Mouse (Mus musculus) stomach, embryonic 15.5 days (tissue): ENCODE data around the gene Lars2. TPM values are rescaled to one million over a fixed set of nuclear protein-coding genes. Genes with fewer than 3 reads are reported as not detected.
"Not testable (repeated sequence)": the region's sequence is repeated elsewhere in the genome, so short reads cannot be mapped to it uniquely, and the experiment has no call there.

Experiments
- ATAC-seq: fragments of 200-750 bp; cut with Nextera tagmentation; 2 replicates; pipeline ENCODE4 v1.8.0; 2017; ENCODE audit warnings: low read depth, moderate number of reproducible peaks, moderate TSS enrichment; ENCODE audit not compliant: insufficient read depth, low FRiP score
- H3K27ac ChIP-seq: fragments of 300-500 bp; sonication (generic); 2 replicates; pipeline ENCODE4 v1.5.1; 2015; ENCODE audit warnings: mild to moderate bottlenecking, inconsistent platforms
- H3K27me3 ChIP-seq: fragments of 300-500 bp; sonication (generic); replicated peaks from 2 replicates; pipeline ENCODE4 v1.6.1; 2015; ENCODE audit warnings: inconsistent platforms
- H3K36me3 ChIP-seq: fragments of 300-500 bp; sonication (generic); 2 replicates; pipeline ENCODE4 v1.6.1; 2015; ENCODE audit warnings: inconsistent platforms
- H3K4me1 ChIP-seq: fragments of 300-500 bp; sonication (generic); 2 replicates; pipeline ENCODE4 v1.6.1; 2015; ENCODE audit warnings: inconsistent platforms
- H3K4me2 ChIP-seq: fragments of 300-500 bp; sonication (generic); 2 replicates; pipeline ENCODE4 v1.6.1; 2015; ENCODE audit warnings: mild to moderate bottlenecking, inconsistent platforms
- H3K4me3 ChIP-seq: fragments of 300-500 bp; sonication (generic); replicated peaks from 2 replicates; pipeline ENCODE4 v1.5.1; 2015; ENCODE audit warnings: inconsistent platforms
- H3K9ac ChIP-seq: fragments of 300-500 bp; sonication (generic); 2 replicates; pipeline ENCODE4 v1.6.1; 2015; ENCODE audit warnings: inconsistent platforms
- H3K9me3 ChIP-seq: fragments of 300-500 bp; sonication (generic); 2 replicates; pipeline ENCODE4 v1.6.1; 2016; ENCODE audit warnings: inconsistent platforms
- WGBS: fragments of 180-500 bp; shearing (Covaris S2); methylation state at CpG from one replicate; pipeline ENCODE4 v1.1.7; 2015; 5-methylcytosine and 5-hydroxymethylcytosine counted together
- polyA plus RNA-seq: library from polyadenylated mRNA; unstranded; fragments of >200 nt; fragmentation: Nextera tagmentation; extraction: Ambion mirVana; gene quantifications from 2 replicates; pipeline ENCODE4 v1.2.1, GENCODE M21; 2015

Gene Lars2
- polyA plus RNA-seq, 1 experiment from 2014 or later: 1,059 TPM

DNA sequence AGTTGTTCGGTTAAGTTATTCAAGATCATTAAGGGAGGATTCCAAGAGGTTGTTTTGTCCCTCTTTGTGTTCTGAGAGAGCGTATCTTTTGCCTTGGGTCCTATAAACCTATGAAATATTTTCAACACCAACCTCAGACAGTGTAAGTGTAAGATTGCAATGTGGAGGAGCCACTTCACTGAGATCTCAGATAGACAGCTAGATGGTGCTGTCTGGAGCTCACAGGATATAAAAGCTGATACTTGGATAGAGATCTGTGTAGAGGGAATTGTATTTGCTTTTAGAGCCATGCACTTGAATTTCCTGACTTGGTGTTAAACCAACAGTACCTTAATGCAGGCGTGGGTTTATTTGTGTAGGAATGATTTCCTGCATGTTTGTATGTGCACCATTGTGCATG lies 35.5 kb downstream of the Lars2 start:
- no peak overlapping the region for H3K9ac ChIP-seq
- ATAC-seq: no peak
- 81% methylated on average over 3 of the region's 3 CpGs for WGBS
- no peaks in the 10 kb centered on the region for H3K4me1 ChIP-seq
- no peak overlapping the region for H3K4me2 ChIP-seq
- H3K27me3 ChIP-seq: no peaks in the 10 kb centered on the region
- H3K4me3 ChIP-seq: no peak overlapping the region
- H3K36me3 ChIP-seq: no peaks in the 10 kb centered on the region
- no peak overlapping the region for H3K27ac ChIP-seq
- no peaks in the 10 kb centered on the region for H3K9me3 ChIP-seq

DNA sequence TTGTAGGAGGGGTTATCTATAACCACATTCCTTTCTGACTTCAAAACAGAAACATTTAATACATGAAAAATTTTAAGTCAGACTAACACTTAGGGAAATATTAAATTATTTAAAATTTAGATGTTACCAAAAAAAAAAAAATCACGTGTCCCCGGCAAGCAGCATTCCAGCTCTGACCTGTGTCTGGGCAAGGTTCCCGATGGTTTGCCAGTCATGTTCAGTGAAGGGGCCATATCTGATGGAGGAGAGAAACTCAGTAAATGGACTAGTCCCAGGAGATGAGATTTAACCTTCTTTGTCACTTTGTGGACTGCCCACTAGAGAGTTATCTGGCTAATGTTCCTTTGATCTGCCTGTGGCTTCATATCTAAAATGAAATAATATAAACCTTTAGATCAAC lies 36.3 kb downstream of the Lars2 start:
- no peaks in the 10 kb centered on the region for H3K36me3 ChIP-seq
- no peak overlapping the region for H3K9ac ChIP-seq
- no peaks in the 10 kb centered on the region for H3K4me1 ChIP-seq
- no peak overlapping the region for H3K27ac ChIP-seq
- no peak overlapping the region for H3K4me2 ChIP-seq
- no peak overlapping the region for H3K4me3 ChIP-seq
- ATAC-seq: no peak
- no peaks in the 10 kb centered on the region for H3K27me3 ChIP-seq
- H3K9me3 ChIP-seq: no peaks in the 10 kb centered on the region
- WGBS: 65% methylated on average over 3 of the region's 3 CpGs

DNA sequence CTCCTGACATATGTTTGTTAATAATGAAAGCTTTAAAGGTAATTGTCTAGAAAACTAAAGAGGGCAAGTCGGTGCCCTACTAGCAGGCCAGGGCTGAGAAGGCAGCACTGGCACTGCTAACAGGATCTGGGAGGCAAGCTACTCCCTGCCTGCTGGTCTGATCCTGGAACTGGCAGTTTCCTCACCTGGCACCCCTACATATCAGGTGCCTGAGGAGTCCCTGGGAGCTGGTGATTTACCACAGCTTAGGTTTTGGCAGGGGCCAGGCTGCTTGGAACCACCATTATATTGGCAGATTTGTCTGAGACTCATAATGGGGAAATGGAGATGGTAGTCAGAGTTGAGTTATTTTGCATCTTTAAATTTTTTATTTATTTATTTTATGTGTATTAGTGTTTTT lies 38.5 kb downstream of the Lars2 start:
- Histone ChIP-seq H3K27me3 (no peaks in the 10 kb centered on the region), H3K4me3 (no peak overlapping the region), H3K9ac (no peak overlapping the region), H3K4me2 (no peak overlapping the region), H3K36me3 (no peaks in the 10 kb centered on the region), H3K9me3 (no peaks in the 10 kb centered on the region), H3K4me1 (no peaks in the 10 kb centered on the region), H3K27ac (no peak overlapping the region)
- no peak for ATAC-seq
- WGBS: 85% methylated on average over 1 of the region's 1 CpGs

DNA sequence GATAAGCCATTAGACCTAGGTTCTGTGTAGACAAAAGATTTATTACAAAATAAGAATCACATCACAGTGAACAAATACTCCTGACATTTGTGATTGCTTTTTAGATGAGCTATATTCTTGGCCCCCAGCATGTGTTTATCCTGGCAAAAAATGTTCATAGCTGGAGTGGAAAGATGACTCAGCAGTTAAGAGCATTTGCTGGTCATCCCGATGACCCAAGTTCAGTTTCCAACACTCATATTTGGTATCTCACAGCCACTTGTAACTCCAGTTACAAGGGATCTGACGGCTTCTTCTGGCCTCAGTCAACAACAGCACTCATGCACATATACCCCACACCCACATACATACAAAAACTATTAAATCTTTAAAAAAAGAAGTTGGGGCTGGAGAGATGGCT lies 42.0 kb downstream of the Lars2 start:
- no peaks in the 10 kb centered on the region for H3K27me3 ChIP-seq
- no peak overlapping the region for H3K9ac ChIP-seq
- H3K4me3 ChIP-seq: no peak overlapping the region
- H3K27ac ChIP-seq: no peak overlapping the region
- 87% methylated on average over 2 of the region's 2 CpGs for WGBS
- 0 out of 2 replicates have a peak, but pooled peaks cover 3% of the 10 kb centered on the region for H3K36me3 ChIP-seq
- H3K9me3 ChIP-seq: no peaks in the 10 kb centered on the region
- H3K4me1 ChIP-seq: no peaks in the 10 kb centered on the region
- H3K4me2 ChIP-seq: no peak overlapping the region
- no peak for ATAC-seq

DNA sequence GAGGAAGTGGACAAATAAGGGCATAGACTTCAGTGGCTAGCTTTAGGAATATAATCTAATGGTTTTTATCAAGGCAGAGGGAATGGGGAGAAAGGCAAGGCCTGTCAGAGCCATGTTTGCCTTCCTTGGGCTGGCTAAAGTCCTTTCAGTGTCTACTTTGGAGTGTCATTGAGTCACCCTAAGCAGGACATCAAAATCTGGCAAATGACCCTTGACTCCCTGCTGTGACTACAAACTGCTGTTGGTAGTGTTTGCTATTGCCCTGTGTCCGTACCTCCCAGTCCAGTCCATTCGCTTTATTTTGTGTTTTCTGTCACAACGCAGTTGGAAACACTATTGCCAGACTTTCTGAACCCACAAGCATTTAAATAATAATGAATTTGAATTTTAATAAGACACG lies 63.1 kb downstream of the Lars2 start:
- H3K4me2 ChIP-seq: no peak overlapping the region
- H3K36me3 ChIP-seq: peaks cover 3% of the 10 kb centered on the region; the same call in 1 of the 2 replicates
- ATAC-seq: no peak
- WGBS: 91% methylated on average over 4 of the region's 4 CpGs
- no peaks in the 10 kb centered on the region for H3K9me3 ChIP-seq
- H3K4me3 ChIP-seq: no peak overlapping the region
- H3K27ac ChIP-seq: no peak overlapping the region
- no peak overlapping the region for H3K9ac ChIP-seq
- no peaks in the 10 kb centered on the region for H3K27me3 ChIP-seq
- H3K4me1 ChIP-seq: no peaks in the 10 kb centered on the region

DNA sequence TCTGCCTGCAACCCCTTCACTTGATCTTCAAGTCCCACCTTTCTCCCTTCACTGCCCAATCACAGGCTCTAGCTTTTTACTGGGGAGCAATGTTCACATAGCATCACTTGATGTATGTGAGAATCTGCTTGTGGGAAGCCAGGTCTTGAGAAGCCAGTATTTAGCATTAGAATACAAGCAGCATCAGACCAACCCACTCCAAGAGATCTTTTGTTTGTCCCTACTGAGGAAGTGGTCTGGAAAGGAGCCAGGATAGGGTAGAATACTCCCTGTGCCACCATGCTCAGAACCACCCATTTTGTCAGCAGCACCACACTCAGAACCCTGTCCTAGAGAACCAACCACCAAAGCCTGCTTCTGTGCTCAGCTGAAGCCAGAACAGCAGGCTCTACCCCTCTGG lies 64.2 kb downstream of the Lars2 start:
- no peaks in the 10 kb centered on the region for H3K9me3 ChIP-seq
- H3K9ac ChIP-seq: no peak overlapping the region
- ATAC-seq: no peak
- H3K4me1 ChIP-seq: no peaks in the 10 kb centered on the region
- H3K27me3 ChIP-seq: no peaks in the 10 kb centered on the region
- H3K4me3 ChIP-seq: no peak overlapping the region
- H3K4me2 ChIP-seq: no peak overlapping the region
- no peak overlapping the region for H3K27ac ChIP-seq
- peaks cover 4% of the 10 kb centered on the region for H3K36me3 ChIP-seq

DNA sequence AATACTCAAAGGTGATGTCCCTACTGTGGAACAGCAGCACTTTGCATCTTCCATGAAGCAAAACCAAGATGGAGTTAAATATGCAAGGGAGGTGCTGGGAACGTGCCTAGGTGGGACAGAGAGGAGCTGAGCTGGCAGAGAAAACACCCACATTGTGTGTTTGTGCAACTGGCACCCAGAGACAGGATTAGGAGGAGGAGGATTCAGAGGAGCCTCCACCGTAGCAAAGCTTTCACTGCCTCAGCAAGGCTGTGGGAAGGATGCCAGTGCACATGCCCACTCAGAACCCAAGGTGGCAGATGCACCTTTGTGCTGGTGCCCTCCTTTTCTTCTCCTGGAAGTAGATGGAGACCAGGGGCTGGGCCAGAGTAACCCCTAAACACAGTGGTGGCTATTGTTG lies 71.5 kb downstream of the Lars2 start:
- Histone ChIP-seq H3K4me2 (no peak overlapping the region), H3K4me3 (no peak overlapping the region), H3K9me3 (no peaks in the 10 kb centered on the region), H3K27me3 (no peaks in the 10 kb centered on the region), H3K4me1 (no peaks in the 10 kb centered on the region), H3K9ac (no peak overlapping the region), H3K36me3 (peaks cover 11% of the 10 kb centered on the region), H3K27ac (no peak overlapping the region)
- ATAC-seq: no peak
- 78% methylated on average over 2 of the region's 2 CpGs for WGBS

DNA sequence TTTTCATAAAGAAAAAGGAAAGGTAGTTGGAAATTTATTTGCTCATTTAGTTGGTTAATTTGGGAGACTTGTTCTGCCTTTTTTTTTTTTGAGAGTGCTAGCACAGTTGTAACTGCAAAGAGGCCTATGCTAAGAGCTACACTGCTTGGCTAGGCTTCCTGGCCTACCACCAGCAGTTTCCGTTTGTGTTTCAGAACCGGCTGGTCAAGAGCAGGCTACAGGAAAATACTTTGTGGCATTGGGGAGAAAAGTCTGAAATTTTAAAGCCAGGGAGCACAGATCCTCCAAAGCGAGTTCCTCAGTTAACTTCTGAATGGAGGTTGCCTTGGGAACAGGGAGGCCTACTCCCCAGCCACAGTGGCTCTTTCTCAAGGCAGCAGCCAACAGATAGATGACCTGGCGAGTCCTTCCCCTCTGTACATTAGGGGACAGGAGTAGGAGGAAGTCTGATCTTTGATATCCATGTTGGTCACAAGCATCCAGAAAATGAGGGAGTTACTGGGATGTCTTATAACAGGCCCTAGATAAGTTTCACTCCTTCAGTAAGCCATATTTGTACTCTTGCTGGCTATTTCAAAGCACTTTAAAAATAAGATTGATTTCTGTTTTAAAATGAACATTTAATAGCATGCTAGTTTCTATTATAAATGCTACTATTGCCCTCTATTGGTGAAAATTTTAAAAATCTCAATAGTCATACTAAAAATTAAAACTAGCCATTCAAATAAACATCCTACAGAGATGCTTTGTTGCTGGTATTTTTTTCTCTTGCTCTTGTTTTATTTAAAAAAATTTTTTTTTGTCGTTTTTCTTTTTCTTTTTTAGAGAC lies 73.7 kb downstream of the Lars2 start:
- no peak for ATAC-seq
- no peak overlapping the region for H3K4me2 ChIP-seq
- no peak overlapping the region for H3K4me3 ChIP-seq
- H3K27me3 ChIP-seq: no peaks in the 10 kb centered on the region
- no peak overlapping the region for H3K9ac ChIP-seq
- H3K4me1 ChIP-seq: no peaks in the 10 kb centered on the region
- WGBS: 51% methylated on average over 5 of the region's 5 CpGs
- no peak overlapping the region for H3K27ac ChIP-seq
- no peaks in the 10 kb centered on the region for H3K9me3 ChIP-seq
- peaks cover 11% of the 10 kb centered on the region for H3K36me3 ChIP-seq

DNA sequence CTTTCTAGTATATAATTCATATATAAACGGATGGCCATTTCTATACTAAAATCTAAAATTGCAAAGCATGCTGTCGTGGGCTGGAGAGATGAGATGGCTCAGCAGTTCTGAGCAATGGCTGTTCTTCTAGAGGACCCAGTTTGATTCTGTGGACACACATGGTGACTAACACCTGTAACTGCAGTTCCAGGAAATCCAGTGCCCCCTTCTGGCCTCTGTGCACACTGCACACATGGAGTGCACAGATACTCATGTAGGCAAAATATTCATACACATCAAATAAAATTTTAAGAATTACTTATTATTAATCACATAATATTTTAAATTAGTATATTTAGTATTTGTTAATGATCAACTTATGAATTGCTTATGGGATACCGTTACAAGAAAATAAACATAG lies 80.4 kb downstream of the Lars2 start:
- H3K4me1 ChIP-seq, H3K4me3 ChIP-seq, H3K9me3 ChIP-seq, H3K27ac ChIP-seq, ATAC-seq, H3K36me3 ChIP-seq, H3K4me2 ChIP-seq, H3K9ac ChIP-seq, H3K27me3 ChIP-seq: not testable (repeated sequence)
- WGBS: 93% methylated on average over 3 of the region's 3 CpGs

DNA sequence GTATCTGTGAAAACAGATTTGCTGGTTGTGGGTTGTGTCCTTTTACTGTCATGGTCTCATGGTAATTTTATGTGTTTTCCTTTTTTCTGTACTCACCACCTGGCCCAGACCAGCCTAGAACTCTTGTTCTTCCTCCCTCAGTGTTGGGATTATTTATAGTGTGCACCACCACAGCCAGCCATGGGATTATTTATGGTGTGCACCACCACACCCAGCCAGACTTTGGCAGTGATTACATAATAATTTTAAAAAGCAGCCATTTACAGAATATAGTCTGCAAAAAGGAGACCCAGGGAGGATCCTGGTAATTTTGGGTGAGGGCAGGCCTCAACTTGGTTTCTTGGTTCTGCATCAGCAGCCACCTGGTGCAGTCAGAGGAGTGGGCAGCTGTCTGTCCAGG lies 81.9 kb downstream of the Lars2 start:
- ATAC-seq: no peak
- H3K27me3 ChIP-seq: no peaks in the 10 kb centered on the region
- H3K36me3 ChIP-seq: 0 out of 2 replicates have a peak, but pooled peaks cover under 1% of the 10 kb centered on the region
- H3K4me2 ChIP-seq: no peak overlapping the region
- H3K4me1 ChIP-seq: no peaks in the 10 kb centered on the region
- H3K27ac ChIP-seq: no peak overlapping the region
- no peaks in the 10 kb centered on the region for H3K9me3 ChIP-seq
- H3K4me3 ChIP-seq: no peak overlapping the region
- no peak overlapping the region for H3K9ac ChIP-seq

DNA sequence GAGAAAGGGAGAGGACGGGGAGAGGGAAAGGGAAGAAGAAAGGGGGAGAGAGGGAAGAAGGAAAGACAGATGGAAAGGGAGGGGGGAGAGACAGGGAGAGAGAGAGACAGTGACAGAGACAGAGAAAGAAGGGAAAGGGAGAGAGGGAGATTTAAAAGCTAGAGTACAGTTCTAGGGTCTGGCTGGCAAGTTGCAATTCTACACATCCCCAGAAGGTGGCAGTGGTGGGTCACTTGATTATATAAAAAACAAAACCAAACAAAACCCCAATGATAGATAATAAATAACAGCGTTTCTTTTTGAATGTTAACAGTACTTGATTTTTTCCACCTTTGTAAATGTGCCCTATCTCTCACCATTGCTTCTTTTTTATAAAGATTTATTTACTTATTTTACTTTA lies 83.4 kb downstream of the Lars2 start:
- Histone ChIP-seq H3K4me3 (no peak overlapping the region), H3K27ac (no peak overlapping the region), H3K4me1 (no peaks in the 10 kb centered on the region), H3K4me2 (no peak overlapping the region), H3K27me3 (no peaks in the 10 kb centered on the region), H3K36me3 (0 out of 2 replicates have a peak, but pooled peaks cover 2% of the 10 kb centered on the region), H3K9ac (no peak overlapping the region), H3K9me3 (no peaks in the 10 kb centered on the region)
- no peak for ATAC-seq
- 33% methylated on average over 2 of the region's 2 CpGs for WGBS

DNA sequence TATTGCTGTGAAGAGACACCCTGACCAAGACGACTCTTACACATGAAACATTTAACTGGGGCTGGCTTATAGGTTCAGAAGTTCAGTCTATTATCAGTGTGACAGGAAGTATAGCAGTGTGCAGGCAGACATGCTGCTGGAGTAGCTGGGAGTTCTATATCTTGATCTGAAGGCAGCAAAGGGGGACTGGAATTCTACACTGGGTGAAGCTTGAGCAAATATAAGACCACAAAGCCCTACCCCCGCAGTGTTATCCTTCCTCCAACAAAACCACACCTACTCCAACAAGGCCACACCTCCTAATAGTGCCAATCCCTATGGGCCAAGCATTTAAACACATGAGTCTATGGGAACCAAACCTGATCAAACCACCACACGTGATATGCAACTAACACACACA lies 85.0 kb downstream of the Lars2 start:
- ATAC-seq: peak; percentile 68

More for the DNA sequence above, 85.0 kb downstream of the Lars2 start:
- no peak overlapping the region for H3K9ac ChIP-seq
- 0 out of 2 replicates have a peak, but pooled peaks cover 2% of the 10 kb centered on the region for H3K36me3 ChIP-seq
- H3K27me3 ChIP-seq: no peaks in the 10 kb centered on the region
- no peak overlapping the region for H3K4me2 ChIP-seq
- H3K4me1 ChIP-seq: no peaks in the 10 kb centered on the region
- 50% methylated on average over 3 of the region's 3 CpGs for WGBS
- H3K9me3 ChIP-seq: no peaks in the 10 kb centered on the region
- H3K27ac ChIP-seq: no peak overlapping the region
- no peak overlapping the region for H3K4me3 ChIP-seq
